Mouse (Mus musculus): ENCODE results near the gene Veph1.
A peak's percentile ranks its signal among the peaks of the same experiment; 100 is the strongest.

The Veph1 gene

DNA sequence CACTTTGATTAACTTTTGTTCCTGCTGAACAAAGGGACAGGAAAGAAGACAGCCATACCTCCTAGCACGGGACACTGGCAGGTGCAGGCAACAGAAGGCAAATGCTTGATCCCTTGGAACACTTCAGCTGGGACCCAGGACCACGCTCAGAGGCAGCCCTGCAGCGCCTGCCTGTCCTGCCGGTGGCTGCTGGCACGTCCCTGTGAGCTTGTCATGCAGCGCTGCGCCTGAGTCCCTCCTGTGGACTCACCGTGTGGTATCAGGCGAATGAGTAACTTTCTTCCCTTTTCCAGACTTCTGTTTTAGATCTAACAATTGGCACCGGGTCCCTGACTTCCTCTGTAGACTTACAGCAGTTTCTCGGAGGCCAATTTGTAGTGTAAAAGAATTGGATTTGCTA is at the start of gene Veph1:
TSS of gene Veph1 (minus strand) at position 293 of the 400 bp plus-strand sequence.
- DNase-seq (ENCODE audit: low read depth, low spot score): peak; percentile 33

- DNase-seq (ENCODE audit: low read depth, low spot score): no peak
Observed at GRCm38 (mm10) chr3:66340742-66341141, 44.1 kb upstream of the Veph1 start.

DNA sequence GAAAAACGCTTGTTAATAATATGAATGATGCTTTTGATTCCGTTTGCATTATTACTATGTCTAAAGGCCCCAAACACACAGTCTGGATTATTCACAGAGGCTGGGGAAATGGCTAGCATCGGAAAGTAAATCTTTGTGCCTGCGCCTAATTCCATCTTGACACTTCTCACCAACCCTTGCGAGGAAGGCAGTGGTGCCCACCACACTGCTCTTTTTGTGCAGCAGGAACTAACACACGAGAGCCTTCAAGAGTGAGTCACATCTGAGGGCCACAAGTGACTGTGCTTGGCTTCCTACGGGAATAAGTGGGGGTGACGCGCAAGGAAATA is 35.7 kb upstream of the Veph1 start:
- no peak for DNase-seq (ENCODE audit: low read depth, low spot score)

GRCm38 (mm10) chr3:66331592-66332400 is 35.2 kb upstream of the Veph1 start:
- DNase-seq (ENCODE audit: low read depth, low spot score): peak; percentile 82

- no peak for DNase-seq (ENCODE audit: low read depth, low spot score)
Observed at GRCm38 (mm10) chr3:66330896-66331579, 34.4 kb upstream of the Veph1 start.

DNA sequence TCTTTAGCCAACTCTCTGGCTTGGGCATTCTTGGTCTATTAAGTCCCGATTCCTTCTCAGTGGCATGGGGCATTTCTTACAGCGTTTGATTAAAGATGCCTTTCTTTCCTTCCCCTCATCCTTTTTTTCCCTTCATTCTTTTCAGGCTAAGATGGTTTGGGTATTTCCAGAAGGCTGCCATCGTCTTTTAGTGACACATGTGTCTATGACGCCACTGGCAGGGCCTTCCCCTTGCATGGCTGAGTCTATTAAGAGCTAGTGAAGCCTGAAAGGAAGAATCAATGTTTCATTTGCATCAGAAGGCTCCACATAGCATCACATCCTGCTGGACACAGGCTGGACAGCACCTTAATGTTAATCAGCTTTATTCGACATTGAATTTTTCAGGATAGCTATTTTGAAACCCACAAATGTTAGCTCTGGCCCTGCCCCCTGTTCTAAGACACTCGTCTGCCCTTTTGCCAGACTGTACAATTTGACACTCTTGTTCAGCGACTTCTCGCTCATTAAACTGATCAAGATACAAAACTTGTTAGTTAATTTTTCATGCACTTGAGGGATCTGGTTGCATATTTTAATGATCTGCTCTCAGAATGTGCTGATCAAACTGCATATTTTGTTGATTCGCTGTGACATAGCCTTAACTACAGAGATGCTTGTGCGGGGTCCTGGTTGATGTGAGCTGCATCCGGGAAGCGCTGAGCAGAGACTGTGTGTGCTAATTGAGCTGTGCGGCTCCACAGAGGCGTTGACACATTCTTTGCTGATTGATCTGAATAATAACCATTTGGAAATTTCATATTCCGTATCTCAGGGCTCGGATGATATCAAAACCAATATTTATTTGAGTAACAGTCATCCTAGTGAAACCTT is 29.6 kb upstream of the Veph1 start:
- no peak for DNase-seq (ENCODE audit: low read depth, low spot score)

GRCm38 (mm10) chr3:66325486-66325951 is 28.9 kb upstream of the Veph1 start:
- no peak for DNase-seq (ENCODE audit: low read depth, low spot score)

GRCm38 (mm10) chr3:66314793-66315715 is 18.4 kb upstream of the Veph1 start:
- no peak for DNase-seq (ENCODE audit: low read depth, low spot score)

DNA sequence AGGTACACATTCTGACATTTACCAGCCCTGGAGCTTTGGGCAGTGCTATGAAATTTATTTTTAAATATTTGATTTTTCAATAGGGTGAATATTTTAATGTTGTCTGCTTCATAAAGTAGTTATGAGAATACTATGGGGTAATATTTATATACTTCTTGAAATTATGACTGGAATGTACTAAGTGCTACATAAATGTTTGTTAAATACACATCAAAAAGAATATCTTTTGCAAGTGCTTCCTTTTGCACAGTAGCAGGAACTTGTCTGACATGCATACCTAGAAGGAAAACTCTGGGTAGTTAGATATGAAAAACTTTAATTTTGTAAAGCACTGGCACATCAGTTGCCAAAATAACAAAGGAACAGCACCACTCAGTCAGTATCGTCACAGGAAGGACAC is 13.9 kb upstream of the Veph1 start:
- no peak for DNase-seq (ENCODE audit: low read depth, low spot score)

DNA sequence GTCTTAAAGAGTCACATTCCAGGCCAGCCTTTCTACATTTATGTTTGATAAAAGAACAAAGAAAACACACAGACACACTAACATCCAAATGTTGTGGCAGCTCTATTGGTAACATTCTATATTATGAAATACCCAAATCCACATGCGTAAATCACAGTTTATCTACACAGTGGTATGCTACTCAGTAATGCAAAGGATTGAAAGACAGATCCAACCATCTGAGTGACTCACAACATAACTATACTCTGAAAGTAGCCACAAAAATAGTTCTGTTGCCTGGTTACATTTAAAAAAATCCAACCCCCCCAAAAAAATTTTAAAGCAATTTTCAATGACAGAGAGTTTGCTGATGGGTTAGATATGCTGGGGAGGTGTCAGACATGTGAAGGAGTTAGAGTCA is 12.9 kb upstream of the Veph1 start:
- no peak for DNase-seq (ENCODE audit: low read depth, low spot score)

- DNase-seq (ENCODE audit: low read depth, low spot score): no peak
Observed at GRCm38 (mm10) chr3:66295236-66295635, 1.4 kb downstream of the Veph1 start.

- DNase-seq (ENCODE audit: low read depth, low spot score): no peak
Observed at GRCm38 (mm10) chr3:66294729-66295128, 1.9 kb downstream of the Veph1 start.

DNA sequence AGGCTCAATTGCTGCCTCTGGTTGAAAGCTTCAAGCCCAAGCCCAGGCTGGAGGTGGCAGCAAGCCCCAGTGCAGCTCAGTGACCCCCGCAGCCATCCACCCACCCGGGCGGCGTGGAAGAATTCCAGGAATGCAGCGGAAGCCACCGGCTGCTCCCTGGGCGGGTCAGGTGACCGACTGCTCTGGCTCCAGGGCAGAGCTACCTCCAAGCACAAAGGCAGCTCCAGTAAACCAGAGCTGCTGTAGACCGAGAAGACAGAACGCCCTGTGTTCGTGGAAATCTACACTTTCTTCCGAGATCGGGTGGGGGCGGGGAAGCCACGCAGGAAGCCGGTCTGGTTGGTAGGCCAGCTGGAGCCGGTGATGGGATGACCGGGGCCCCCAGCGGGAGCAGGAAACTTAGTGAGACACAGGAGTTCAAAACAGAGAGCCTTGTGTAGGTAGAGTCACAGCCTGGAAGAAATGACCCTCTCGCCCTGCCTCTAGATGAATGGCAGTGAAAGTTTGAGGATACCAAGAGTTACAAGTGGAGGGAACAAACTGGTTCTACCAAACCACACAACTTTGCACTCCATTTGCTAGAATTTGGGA is 4.2 kb downstream of the Veph1 start:
- DNase-seq (ENCODE audit: low read depth, low spot score): peak; percentile 94

DNA sequence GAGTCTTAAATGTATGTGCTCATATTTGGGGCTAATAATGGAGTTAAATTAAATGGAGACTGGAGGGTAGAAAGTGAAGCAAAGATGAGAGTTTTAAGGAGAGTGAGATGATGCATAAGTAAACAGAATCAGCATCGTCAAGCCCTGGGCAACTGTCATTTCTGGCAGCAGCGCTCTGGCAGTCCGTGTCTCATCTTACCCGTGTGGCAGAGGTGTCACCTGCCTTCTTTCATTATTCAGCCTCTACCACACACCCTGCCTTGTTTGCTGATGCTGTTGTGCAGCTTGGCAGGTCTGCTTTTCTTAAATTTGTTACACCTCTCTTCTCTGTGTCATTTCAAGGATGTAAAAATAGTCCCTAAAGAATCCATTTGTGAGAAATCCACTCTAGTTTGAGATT is 33.4 kb downstream of the Veph1 start:
- DNase-seq (ENCODE audit: low read depth, low spot score): no peak

DNA sequence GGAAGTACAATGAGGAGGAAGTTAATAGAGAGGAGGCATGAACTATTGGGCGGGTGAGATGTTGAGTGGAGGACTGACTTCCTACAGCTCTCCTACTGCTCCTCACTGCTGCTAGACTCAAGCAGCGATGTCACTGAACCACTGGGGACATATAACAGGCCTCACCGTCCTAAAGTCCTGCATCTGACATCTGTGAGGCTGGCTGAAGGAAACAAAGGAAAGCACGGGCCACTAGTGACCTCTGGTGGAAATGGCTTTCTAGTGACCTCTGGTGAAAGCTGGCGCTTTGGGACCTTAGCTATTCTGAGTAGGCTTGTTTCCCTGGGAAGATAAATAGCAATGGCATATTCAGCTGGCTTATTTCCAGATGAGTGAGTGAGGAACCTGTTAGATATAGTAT is 34.3 kb downstream of the Veph1 start:
- peak; percentile 3 for DNase-seq (ENCODE audit: low read depth, low spot score)

DNA sequence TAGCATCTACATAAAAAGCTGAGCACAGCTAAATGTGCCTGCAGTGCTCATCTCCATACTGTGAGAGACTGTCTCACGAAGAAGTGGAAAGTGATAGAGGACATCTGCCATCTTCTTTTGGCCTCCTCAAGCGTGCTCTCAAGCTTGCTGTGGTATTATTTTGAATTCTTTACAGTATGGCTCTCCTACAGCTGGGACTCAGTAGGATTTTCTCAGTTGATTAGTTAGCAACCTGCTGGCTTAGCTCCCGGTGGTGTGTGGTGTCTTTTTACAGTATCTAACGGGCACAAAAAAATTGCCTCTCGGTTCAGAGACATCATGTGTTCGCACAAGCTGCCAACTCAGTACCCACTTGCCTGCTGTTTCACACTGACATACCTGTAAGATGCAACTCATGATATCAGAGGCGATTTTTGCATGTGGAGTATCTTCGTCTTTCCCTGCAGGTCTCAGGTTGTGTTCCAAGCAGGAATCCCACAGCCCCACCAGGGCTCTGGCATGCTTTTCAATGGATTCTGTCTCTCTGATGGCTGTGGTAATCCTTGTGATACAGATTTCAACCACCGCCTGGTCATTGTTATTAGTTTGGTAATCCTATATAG is 42.0 kb downstream of the Veph1 start:
- no peak for DNase-seq (ENCODE audit: low read depth, low spot score)

DNA sequence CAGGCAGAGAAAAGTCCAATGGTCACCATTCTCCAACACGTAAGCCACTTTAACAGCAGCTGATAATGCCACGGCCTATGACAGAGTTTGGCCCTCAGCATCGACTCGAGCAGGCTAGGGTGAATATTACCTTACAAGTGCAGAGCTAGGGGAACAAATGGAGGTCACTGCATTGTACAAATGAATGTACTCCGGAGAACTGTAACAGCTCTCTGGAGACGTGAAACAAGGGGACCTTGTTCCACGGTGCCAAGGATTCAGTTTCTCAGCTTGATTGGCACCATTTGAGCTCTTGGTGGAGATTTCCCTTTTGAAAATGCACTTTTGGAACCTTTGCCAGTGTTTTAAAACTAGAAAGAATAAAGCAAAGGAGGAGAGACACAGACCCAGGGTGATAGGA is 44.8 kb downstream of the Veph1 start:
- DNase-seq (ENCODE audit: low read depth, low spot score): no peak

GRCm38 (mm10) chr3:66240476-66240875 is 56.2 kb downstream of the Veph1 start:
- no peak for DNase-seq (ENCODE audit: low read depth, low spot score)

DNA sequence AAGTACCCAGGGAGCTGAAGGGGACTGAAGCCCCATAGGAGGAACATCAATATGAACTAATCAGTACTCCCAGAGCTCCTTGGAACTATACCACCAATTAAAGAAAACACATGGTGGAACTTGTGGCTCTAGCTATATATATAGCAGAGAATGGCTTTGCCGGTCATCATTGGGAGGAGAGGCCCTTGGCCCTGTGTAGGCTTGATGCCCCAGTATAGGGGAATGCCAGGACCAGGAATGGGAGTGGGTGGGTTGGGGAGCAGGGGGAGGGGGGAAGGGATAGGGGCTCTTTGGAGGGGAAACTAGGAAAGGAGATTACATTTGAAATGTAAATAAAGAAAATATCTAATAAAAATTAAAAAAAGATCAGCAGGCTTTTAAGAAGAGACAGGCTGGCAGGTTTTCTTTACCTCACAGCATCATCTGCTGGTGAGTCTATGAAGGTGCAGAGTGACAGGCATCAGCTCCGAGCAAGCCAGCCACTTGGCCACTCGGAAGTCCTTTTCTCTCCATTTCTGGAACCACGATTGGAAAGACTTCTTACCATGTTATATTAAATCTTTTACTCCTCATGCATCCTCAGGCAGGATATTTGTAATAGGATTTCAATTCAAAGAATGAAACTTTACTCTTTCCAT is 60.3 kb downstream of the Veph1 start:
- DNase-seq (ENCODE audit: low read depth, low spot score): peak; percentile 16

Data from ZHBTc4 (cell line).